Mouse (Mus musculus) brain, embryonic 14.5 days (tissue): ENCODE measurements around the gene BC035947.

Source experiments
- CTCF ChIP-seq: fragments of 200-500 bp; IDR thresholded peaks from 2 replicates; pipeline ENCODE4 v1.5.1; 2012; ENCODE audit warnings: inconsistent platforms, mild to moderate bottlenecking, moderate library complexity, borderline replicate concordance; ENCODE audit not compliant: insufficient read depth, insufficient read length; ENCODE audit errors: extremely low read depth
- POLR2A ChIP-seq: fragments of 200-500 bp; IDR thresholded peaks from 2 replicates; pipeline ENCODE4 v1.6.1; 2012; ENCODE audit warnings: mild to moderate bottlenecking, inconsistent platforms, borderline replicate concordance; ENCODE audit not compliant: poor library complexity, insufficient read depth, insufficient read length, severe bottlenecking; ENCODE audit errors: extremely low read depth

- TF ChIP-seq CTCF: peak; percentile 91
- no peak for TF ChIP-seq POLR2A
These were observed 13.4 kb upstream of the BC035947 start for GRCm38 (mm10) chr1:78525189-78525886.
